Mouse (Mus musculus): Measurements from ENCODE around the gene Sptb. TPM values are rescaled to one million over a fixed set of nuclear protein-coding genes. Genes with fewer than 3 reads are reported as not detected.

The Sptb gene
- polyA plus RNA-seq (2015; fragmentation: Nextera tagmentation; extraction: Ambion mirVana): 7.2 and 9.2 TPM in 2 replicates

GRCm38 (mm10) chr12:76710351-76711100 is at the start of gene Sptb:
Gene Sptb, minus strand, starts transcription at chr12:76710547.

GRCm38 (mm10) chr12:76530580-76531139 is 179.7 kb downstream of the Sptb start, which contains the start of gene Plekhg3:
Gene Plekhg3, plus strand, starts transcription at chr12:76530891.

Small RNAs within 50 kb of the gene (microRNA-seq; reads per million reads assigned to microRNA genes)
- gene Mir5135: not detected

Other genes starting within 250 kb of the Sptb start
- gene Plekhg3, start 179.7 kb downstream of the Sptb start, polyA plus RNA-seq (2015; fragmentation: Nextera tagmentation; extraction: Ambion mirVana): 1.5 and 1.8 TPM in 2 replicates
- 171 and 183 TPM in 2 replicates for gene Churc1, start 55.0 kb upstream of the Sptb start, polyA plus RNA-seq (2015; fragmentation: Nextera tagmentation; extraction: Ambion mirVana)
- gene Fntb, start 55.0 kb upstream of the Sptb start, polyA plus RNA-seq (2015; fragmentation: Nextera tagmentation; extraction: Ambion mirVana): 29.9 and 33.9 TPM in 2 replicates
- not detected in 2 replicates for gene Gpx2, start 85.0 kb upstream of the Sptb start, polyA plus RNA-seq (2015; fragmentation: Nextera tagmentation; extraction: Ambion mirVana)
- 47.2 and 48.9 TPM in 2 replicates for gene Rab15, start 112.4 kb upstream of the Sptb start, polyA plus RNA-seq (2015; fragmentation: Nextera tagmentation; extraction: Ambion mirVana)